Mouse (Mus musculus) kidney, postnatal 36 days (tissue): Measurements from ENCODE around the gene Tbc1d9b.

Source experiments
- DNase-seq, 2 experiments: peaks; one replicate each; pipeline ENCODE4 v3.0.0; 2021 to 2022; ENCODE audit warnings: mixed read lengths in 2 of 2

Gene Tbc1d9b

DNA sequence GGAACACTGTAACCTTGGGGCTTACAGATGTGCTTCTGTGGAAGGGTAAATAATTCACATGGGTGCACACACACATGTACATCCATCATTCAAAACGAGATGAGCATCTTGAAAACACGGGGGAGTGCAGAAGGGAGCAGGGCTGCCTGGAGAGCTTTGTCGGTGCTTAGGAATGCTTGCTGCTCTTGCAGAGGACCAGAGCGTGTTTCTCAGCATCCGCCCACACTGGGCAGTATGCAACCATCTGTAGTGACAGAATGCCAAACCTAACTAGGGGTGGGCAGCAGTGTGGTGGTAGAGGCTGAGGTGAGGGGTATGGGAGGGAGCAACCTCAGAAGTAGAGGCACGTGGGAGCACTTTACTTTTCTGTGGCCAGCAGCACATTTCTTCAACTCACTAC, 45.9 kb downstream of the Tbc1d9b start:
- no peak for DNase-seq

- DNase-seq = peak in 1 of 2 experiments; percentile 52
Observed at GRCm38 (mm10) chr11:50178532-50179488, 47.6 kb downstream of the Tbc1d9b start.

GRCm38 (mm10) chr11:50180478-50181231, 49.5 kb downstream of the Tbc1d9b start:
- no peak for DNase-seq

DNA sequence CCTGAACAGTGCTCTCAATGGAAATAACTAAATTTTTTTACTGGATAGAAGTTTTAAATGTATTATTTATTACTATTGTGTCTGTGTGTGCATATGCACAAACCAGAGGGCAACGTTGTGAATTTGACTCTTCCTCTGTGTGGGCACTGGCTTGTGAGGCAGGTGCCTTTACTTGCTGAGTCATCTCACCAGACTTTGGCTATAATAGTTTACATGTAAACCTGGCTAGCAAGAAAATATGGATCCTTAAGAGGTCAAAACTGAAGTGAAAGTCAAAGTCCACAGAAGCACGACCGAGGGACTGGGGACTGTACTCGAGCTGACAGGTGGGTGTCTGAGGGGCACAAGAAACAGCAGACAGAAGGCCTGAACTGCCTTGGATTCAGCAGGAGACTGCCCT, 51.5 kb downstream of the Tbc1d9b start:
- DNase-seq = no peak

DNA sequence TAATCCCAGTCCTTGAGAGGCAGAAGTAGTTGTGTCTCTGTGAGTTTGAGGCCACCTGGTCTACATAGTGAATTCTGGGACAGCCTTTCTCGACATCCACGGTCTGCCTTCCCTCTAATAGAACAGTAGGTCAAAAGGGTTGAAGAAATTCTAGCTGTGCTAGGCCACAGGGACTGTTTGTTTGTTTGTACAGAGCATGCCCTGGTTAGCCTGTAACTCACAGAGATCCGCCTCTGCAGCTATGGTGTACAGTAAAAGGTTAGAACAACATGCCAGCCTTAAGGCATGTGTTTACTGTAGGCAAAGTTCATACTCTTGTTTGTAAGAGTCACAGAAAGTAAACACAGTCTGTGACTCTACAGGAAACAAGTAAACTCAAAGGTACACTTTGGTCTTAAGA, 53.6 kb downstream of the Tbc1d9b start:
- peak; percentile 38 to 77 for DNase-seq

- peak in 1 of 2 experiments; percentile 59 for DNase-seq
Observed at GRCm38 (mm10) chr11:50188682-50189081, 57.5 kb downstream of the Tbc1d9b start.

- DNase-seq = peak in 1 of 2 experiments; percentile 49
Observed at GRCm38 (mm10) chr11:50190362-50190761, 59.2 kb downstream of the Tbc1d9b start.

- no peak for DNase-seq
Observed at GRCm38 (mm10) chr11:50192278-50192677, 61.1 kb downstream of the Tbc1d9b start.

DNA sequence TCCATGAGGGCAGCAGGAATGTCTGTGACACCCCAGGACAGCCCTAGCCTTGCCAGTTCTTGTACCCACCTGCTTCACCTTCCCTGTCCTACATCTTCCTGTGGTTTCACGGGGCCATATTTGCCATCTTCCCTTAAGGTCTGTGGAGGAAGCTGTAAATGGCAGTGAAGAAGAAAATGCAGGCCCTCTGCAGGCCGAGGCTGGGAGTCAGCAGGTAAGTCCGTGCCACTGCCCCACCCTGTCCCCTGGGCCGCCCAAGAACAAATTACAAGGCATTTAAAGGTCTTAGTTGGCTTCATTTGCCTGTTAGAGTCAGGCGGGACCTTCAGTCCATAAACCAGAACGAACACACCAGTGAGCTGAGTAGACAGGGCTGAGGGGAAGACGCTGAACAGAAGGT, 62.9 kb downstream of the Tbc1d9b start:
- no peak for DNase-seq

DNA sequence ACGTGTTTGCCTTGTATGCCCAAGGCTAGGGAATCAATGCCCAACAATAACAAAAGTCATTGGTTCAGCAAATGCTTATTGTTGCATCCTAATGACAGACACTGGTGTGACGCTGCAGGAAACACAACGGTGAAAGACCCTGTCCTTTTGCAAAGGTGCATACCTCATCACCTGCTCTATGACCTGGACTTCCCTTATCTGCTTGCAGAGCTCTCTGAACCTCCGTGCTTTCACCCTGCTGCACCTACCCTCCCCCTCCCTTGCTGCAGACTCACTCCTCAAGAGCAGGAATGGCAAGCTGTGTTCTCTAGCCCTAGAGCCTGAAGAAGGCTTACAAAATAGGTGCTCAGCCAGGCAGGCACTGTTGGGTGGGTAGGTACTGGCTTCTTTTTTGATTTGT, 63.6 kb downstream of the Tbc1d9b start:
- DNase-seq = no peak

DNA sequence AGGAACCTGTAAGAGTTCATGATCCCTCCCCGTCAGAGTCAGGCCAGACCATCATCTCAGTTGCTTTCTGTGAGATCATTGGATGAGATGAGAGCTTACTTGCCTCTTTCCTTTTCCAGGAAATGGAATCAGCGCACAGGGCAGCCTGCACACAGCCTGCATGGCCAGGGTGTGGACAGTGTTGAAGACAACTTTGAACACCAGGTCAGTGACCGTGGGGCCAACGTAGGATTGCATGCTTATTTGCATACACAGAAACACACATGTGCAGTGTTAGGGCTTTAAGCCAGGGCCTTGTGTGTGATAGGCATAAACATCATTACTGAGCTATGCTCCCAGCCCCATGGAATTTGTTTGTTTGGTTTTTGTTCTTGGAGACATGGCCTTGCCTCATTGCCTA, 66.3 kb downstream of the Tbc1d9b start:
- no peak for DNase-seq

GRCm38 (mm10) chr11:50198219-50198846, 67.1 kb downstream of the Tbc1d9b start:
- DNase-seq = no peak

- no peak for DNase-seq
Observed at GRCm38 (mm10) chr11:50198916-50199315, 67.7 kb downstream of the Tbc1d9b start.

DNA sequence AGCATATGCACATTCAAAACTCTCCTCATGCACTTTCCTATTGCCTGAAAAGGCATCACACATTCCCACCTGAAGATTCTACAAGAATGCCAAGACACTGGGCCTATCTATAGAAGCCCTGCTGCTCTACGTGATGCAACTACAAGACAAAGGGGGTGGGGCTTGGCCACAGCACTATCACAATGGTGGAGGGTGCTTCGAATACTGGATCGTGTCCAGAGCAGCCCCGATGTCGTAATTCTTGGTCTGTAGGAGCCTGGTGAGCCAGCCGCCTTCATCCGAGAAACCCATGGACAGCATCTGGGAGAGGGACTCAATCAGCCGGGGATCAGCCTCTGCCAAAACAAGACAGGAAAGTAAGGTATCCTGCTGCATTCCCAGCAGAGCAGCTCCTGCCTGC, 69.4 kb downstream of the Tbc1d9b start:
- DNase-seq = no peak

- DNase-seq = no peak
Observed at GRCm38 (mm10) chr11:50201590-50201989, 70.4 kb downstream of the Tbc1d9b start.

DNA sequence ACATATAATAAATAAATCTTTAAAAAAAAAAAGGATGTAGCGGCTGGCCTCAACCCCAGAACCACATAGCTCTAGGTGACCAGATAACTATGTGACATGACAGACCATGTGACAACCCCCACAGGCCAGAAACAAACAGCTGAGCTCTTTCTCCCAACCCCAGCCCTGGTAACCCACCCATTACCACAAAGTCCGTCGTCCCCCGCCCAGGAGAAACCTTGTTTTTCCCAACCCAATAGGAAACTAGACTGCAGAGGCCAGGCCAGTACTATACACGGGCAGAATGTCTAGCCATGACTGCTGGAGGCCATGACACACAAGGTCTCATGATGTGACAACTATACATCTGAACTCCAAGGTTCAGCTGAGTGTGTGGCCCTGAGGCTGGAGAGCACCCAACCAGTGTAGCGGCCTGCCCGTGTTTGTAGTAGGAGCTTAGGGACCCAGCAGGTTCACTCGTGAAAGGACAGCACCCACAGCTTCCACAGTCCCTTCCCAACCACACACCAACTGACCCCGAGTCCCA, 72.2 kb downstream of the Tbc1d9b start:
- DNase-seq = no peak

DNA sequence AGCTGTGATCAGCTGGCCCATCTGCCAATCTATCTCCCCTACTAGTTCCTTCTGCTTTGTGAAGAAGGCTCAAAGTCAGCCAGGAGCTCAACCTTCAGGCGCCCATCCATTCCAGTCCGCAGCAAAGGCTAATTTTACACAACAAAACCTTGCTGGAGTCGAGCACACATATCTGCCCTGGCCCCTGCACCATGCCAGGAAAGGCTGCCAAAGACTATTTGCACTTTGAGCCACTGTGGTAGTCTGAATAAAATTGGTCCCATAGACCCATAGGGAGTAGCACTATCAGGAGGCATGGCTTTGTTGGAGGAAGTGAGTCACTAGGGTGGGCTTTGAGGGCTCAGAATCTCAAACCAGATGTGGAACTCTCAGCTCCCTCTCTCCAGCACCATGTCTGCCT, 74.2 kb downstream of the Tbc1d9b start:
- DNase-seq = peak in 1 of 2 experiments; percentile 58

- no peak for DNase-seq
Observed at GRCm38 (mm10) chr11:50206037-50206436, 74.8 kb downstream of the Tbc1d9b start.

GRCm38 (mm10) chr11:50207344-50207743, 76.1 kb downstream of the Tbc1d9b start:
- DNase-seq = no peak

DNA sequence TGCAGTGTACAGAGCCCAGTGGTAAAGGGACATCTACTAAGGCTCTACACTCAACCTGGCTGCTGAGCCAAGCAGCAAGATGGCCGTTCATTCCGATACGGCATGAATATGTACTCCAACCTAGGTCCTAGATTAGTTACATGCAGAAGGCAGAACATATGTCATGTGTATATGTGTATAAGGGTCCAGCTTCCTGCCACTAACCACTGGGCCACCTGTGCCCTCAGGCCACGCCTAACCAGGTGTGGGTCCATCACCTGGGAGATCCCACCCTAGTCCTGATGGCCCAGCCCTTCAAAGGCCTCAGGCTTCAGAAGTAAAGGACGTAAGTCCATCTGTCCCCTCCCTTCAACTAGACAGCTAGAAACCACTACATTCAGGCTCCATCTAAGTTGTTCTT, 76.8 kb downstream of the Tbc1d9b start:
- no peak for DNase-seq

- DNase-seq = peak; percentile 96 to 97
Observed at GRCm38 (mm10) chr11:50210101-50210504, 78.9 kb downstream of the Tbc1d9b start.

DNA sequence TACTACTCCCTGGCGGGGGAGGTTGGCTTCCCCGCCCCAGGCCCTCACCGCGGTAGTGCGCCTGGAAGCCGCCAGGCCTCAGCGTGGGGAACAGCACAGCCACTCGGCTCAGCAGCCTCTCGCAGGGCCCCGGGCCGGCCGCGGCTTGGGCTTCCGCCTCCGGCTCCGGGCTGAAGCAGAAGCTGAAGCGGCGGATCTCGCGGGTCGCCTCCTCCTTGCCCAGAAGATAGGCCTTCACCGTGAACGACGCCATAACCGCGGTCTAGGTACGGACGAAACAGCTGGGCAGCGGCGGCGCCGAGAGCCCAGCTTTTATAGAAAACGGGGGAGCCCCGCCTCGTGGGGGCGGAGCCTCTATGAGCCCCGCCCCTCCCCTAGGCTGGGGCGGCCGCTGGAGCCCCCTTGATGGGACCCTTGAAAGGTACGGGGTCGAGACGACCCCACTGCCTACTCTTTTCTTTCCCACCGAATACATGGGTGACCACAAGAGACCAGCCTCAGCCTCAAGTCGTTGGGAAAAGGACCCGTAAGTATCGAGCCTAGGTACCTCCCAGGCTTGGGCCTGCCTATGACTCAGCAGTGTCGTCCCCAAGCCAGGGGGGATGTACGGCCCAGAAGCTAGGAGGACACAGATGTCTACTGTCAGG, 79.4 kb downstream of the Tbc1d9b start, which contains the start of the genes Sqstm1 and Mgat4b:
Sqstm1 (minus strand) TSS at position 323 of the 647 bp plus-strand sequence.
Mgat4b (plus strand) TSS at position 386 of the 647 bp plus-strand sequence.
- peak; percentile 78 to 87 for DNase-seq
